Mouse (Mus musculus) brain, embryonic 14.5 days (tissue): Measurements from ENCODE around the gene Eps8.

Source experiments
- CTCF ChIP-seq: fragments of 200-500 bp; IDR thresholded peaks from 2 replicates; pipeline ENCODE4 v1.5.1; 2012; ENCODE audit warnings: inconsistent platforms, mild to moderate bottlenecking, moderate library complexity, borderline replicate concordance; ENCODE audit not compliant: insufficient read depth, insufficient read length; ENCODE audit errors: extremely low read depth
- POLR2A ChIP-seq: fragments of 200-500 bp; IDR thresholded peaks from 2 replicates; pipeline ENCODE4 v1.6.1; 2012; ENCODE audit warnings: mild to moderate bottlenecking, inconsistent platforms, borderline replicate concordance; ENCODE audit not compliant: poor library complexity, insufficient read depth, insufficient read length, severe bottlenecking; ENCODE audit errors: extremely low read depth

DNA sequence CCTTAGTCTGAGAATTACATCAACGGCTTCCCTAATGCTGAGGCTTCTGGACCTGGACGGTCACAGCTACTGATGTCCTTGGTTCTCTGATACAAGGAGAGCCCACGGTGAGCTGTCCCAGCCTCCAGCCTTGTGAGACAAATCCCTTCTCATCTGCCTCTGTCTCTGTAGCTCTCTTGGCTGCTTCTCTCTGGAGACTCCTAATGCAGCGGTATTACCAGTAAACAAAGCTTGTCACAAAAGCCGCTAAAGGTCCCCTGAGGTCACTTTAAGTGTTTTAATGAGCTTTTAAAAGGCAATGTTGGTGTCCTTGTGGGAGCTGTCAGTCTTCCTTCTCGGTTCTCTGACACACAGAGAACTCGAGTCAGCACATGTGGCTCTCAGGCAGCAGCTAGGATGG, 56.4 kb downstream of the Eps8 start:
- no peak for TF ChIP-seq CTCF
- no peak for TF ChIP-seq POLR2A
